Mouse (Mus musculus) kidney, postnatal 0 days (tissue): ENCODE data around the gene Ulk1. TPM values are rescaled to one million over a fixed set of nuclear protein-coding genes. Genes with fewer than 3 reads are reported as not detected.
A peak's percentile ranks its signal among the peaks of the same experiment; 100 is the strongest.

Experiments
- ATAC-seq: fragments of 200-750 bp; cut with Nextera tagmentation; replicated peaks from 2 replicates; pipeline ENCODE4 v1.8.0; 2017; ENCODE audit warnings: low read depth, moderate number of reproducible peaks, moderate TSS enrichment, moderate library complexity; ENCODE audit not compliant: low FRiP score
- DNase-seq: peaks from one replicate; pipeline ENCODE4 v3.0.0-alpha.2; 2016; ENCODE audit warnings: low spot score
- H3K27ac ChIP-seq: fragments of 300-500 bp; sonication (generic); 2 replicates; pipeline ENCODE4 v1.5.1; 2014; ENCODE audit warnings: mild to moderate bottlenecking
- H3K27me3 ChIP-seq: fragments of 300-500 bp; sonication (generic); 2 replicates; pipeline ENCODE4 v1.6.1; 2014; ENCODE audit warnings: low read length, mixed read lengths; ENCODE audit not compliant: insufficient read depth
- H3K36me3 ChIP-seq: fragments of 300-500 bp; sonication (generic); 2 replicates; pipeline ENCODE4 v1.6.1; 2014; ENCODE audit warnings: low read length, mixed read lengths; ENCODE audit not compliant: insufficient read depth
- H3K4me1 ChIP-seq: fragments of 300-500 bp; sonication (generic); replicated peaks from 2 replicates; pipeline ENCODE4 v1.6.1; 2014; ENCODE audit warnings: antibody characterized with exemption, low read length, mixed read lengths; ENCODE audit not compliant: insufficient read depth
- H3K4me2 ChIP-seq: fragments of 300-500 bp; sonication (generic); 2 replicates; pipeline ENCODE4 v1.6.1; 2014; ENCODE audit warnings: mild to moderate bottlenecking, low read length, moderate library complexity, mixed read lengths
- H3K4me3 ChIP-seq: fragments of 300-500 bp; sonication (generic); replicated peaks from 2 replicates; pipeline ENCODE4 v1.5.1; 2014; ENCODE audit warnings: low read depth, low read length
- H3K9ac ChIP-seq: fragments of 300-500 bp; sonication (generic); 2 replicates; pipeline ENCODE4 v1.6.1; 2014; ENCODE audit warnings: low read depth, low read length
- H3K9me3 ChIP-seq: fragments of 300-500 bp; sonication (generic); replicated peaks from 2 replicates; pipeline ENCODE4 v1.6.1; 2016; ENCODE audit warnings: low read length, inconsistent platforms, mixed read lengths
- CTCF ChIP-seq: IDR thresholded peaks from 2 replicates; pipeline ENCODE4 v1.5.1; 2016; ENCODE audit warnings: antibody characterized with exemption, low read depth, mild to moderate bottlenecking, moderate library complexity
- WGBS: fragments of 180-500 bp; shearing (Covaris S2); extraction: QIAGEN DNeasy Blood & Tissue Kit; methylation state at CpG from one replicate; pipeline ENCODE4 v1.1.7; 2014; 5-methylcytosine and 5-hydroxymethylcytosine counted together
- polyA plus RNA-seq: library from polyadenylated mRNA; unstranded; fragments of >200 nt; fragmentation: Nextera tagmentation; extraction: Ambion mirVana; gene quantifications from 2 replicates; pipeline ENCODE4 v1.2.1, GENCODE M21; 2015

The Ulk1 gene
- polyA plus RNA-seq, 1 experiment from 2014 or later: 12.2 TPM

DNA sequence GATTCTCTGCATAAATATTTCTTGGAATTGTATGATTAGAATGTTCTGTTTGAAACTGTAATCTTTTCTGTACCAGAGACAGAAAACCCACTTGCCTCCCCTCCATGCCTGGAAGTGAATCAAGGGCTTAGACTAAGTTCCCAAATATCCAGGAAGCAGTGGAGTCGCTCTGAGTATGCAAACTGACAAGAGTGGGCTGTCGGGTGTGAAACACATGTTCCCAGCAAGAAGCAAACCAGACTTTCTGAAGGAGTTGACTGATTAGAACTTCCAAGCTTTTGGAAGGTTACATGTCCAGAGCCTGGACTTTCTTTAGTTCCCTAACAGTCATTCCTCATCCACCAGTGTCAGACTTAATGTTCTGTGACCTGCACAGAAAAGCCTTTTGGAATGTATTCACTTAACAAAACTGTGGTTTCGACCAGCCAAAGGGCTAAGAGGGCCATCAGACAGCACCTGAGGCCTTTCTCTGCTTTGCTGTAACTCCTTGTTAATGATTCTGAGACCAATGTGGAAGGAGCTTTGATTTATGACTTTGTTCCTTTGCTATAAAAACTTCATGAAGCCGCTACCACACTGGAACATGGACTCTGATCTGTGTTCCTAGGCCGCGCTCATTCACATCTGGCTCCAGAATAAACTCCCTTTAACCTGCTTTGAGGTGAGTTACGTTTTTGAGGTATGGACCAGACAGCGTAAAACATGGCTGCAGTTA is 17.0 kb upstream of the Ulk1 start:
- H3K27me3 ChIP-seq: no peaks in the 10 kb centered on the region
- TF ChIP-seq CTCF: no peak
- ATAC-seq (peak; percentile 86), DNase-seq (peak; percentile 87)
- H3K4me2 ChIP-seq: no peak overlapping the region
- H3K9ac ChIP-seq: no peak overlapping the region
- peaks cover 3% of the 10 kb centered on the region; the same call in 1 of the 2 replicates for H3K4me1 ChIP-seq
- H3K9me3 ChIP-seq: no peaks in the 10 kb centered on the region
- H3K27ac ChIP-seq: peak overlapping the region; percentile 85
- WGBS: 31% methylated on average over 8 of the region's 8 CpGs
- H3K36me3 ChIP-seq: no peaks in the 10 kb centered on the region
- H3K4me3 ChIP-seq: no peak overlapping the region

DNA sequence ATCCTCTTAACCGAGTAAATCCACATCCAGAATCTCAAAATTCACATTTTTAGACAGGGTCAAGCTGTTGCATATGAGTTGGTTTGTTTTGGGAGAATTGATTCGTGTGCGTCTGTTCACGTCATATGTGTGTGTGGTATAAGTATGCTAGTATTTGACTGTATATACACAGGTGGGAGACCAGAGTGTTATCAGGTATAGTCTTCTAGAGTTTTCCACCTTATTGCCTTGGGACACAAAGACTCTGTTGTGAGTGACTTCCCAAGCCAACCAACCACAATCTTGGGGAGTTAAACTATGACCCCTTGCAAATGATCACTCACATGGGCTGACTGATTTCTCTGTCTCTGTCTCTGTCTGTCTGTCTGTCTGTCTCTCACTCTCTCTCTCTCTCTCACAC is 14.5 kb upstream of the Ulk1 start:
- H3K36me3 ChIP-seq: no peaks in the 10 kb centered on the region
- no peak overlapping the region for H3K4me2 ChIP-seq
- no peak overlapping the region for H3K27ac ChIP-seq
- H3K9ac ChIP-seq: no peak overlapping the region
- no peak for DNase-seq
- H3K9me3 ChIP-seq: no peaks in the 10 kb centered on the region
- ATAC-seq: no peak
- H3K27me3 ChIP-seq: no peaks in the 10 kb centered on the region
- WGBS: 83% methylated on average over 4 of the region's 4 CpGs
- H3K4me1 ChIP-seq: peaks cover 3% of the 10 kb centered on the region; the same call in 1 of the 2 replicates
- TF ChIP-seq CTCF: no peak
- no peak overlapping the region for H3K4me3 ChIP-seq

- Histone ChIP-seq H3K4me2 (peak overlapping the region; percentile 67), H3K4me3 (peak overlapping the region; percentile 75), H3K27me3 (no peaks in the 10 kb centered on the region), H3K36me3 (peaks cover 12% of the 10 kb centered on the region; the same call in 1 of the 2 replicates), H3K9me3 (no peaks in the 10 kb centered on the region), H3K27ac (peak overlapping the region; percentile 76), H3K4me1 (peaks cover 15% of the 10 kb centered on the region), H3K9ac (peak overlapping the region; percentile 89)
- WGBS: under 1% methylated on average over 27 of the region's 27 CpGs
- ATAC-seq: no peak
- no peak for TF ChIP-seq CTCF
- DNase-seq: peak; percentile 27
Measured at GRCm38 (mm10) chr5:110808821-110809666, 853 bp downstream of the Ulk1 start.

DNA sequence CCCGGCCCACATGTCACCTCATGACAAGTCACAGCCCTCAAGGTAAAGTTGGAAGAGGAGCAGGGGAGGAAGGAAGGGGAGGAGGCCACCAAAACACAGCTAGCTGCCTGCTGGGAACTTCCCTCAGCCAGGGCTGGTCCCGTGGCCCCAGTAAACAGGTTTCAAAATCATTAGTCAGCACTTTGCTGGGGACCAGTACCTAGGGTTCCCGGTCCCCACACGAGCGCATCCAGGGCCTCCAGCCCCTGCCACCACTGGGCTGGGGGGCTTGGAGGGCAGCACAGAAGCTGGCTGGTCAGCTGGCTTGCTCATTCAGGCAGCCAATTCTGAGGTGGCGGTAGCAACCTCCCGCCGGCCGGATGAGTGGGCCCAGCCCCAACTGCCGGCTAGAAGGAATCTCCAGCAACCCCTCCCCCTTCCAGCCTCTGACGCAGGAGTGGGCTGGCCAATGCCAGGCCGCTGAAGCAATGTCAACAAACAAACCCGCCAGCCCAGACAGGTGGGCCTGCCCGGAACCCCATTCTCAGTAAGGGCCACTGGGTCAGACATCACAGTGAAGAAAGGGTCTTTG is 1.8 kb downstream of the Ulk1 start:
- TF ChIP-seq CTCF: no peak
- Histone ChIP-seq H3K4me2 (peak overlapping the region; percentile 67), H3K9me3 (no peaks in the 10 kb centered on the region), H3K27ac (peak overlapping the region; percentile 76), H3K27me3 (no peaks in the 10 kb centered on the region), H3K4me1 (peaks cover 15% of the 10 kb centered on the region), H3K36me3 (peaks cover 12% of the 10 kb centered on the region; the same call in 1 of the 2 replicates), H3K4me3 (peak overlapping the region; percentile 75), H3K9ac (peak overlapping the region; percentile 89)
- DNase-seq (peak; percentile 95), ATAC-seq (peak; percentile 77)
- under 1% methylated on average over 14 of the region's 14 CpGs for WGBS

DNA sequence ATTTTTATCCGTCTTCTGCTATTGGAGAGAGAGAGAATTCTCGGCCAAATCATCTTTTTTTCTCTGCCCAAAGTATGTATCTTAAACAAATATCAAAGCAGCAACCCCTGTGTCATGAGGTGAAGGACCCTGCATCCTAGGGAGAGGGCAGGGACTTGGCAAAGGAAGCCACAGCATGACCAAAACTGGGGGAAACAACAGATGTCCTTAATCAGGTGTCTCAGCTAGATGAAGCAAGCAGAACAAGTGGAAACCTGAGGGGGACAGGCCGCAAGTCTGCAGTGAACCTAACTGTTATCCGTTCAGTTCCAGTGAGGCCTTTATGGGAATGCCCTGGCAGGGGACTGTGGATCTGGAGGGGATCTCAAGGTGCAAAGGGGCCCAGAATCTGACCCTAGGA is 2.4 kb downstream of the Ulk1 start:
- DNase-seq (no peak), ATAC-seq (no peak)
- Histone ChIP-seq H3K27ac (peak overlapping the region; percentile 76), H3K4me1 (peaks cover 15% of the 10 kb centered on the region), H3K4me2 (peak overlapping the region; percentile 67), H3K27me3 (no peaks in the 10 kb centered on the region), H3K9me3 (no peaks in the 10 kb centered on the region), H3K36me3 (peaks cover 15% of the 10 kb centered on the region; the same call in 1 of the 2 replicates), H3K9ac (peak overlapping the region; percentile 89), H3K4me3 (peak overlapping the region; percentile 75; the same call in 1 of the 2 replicates)
- WGBS: 78% methylated on average over 4 of the region's 4 CpGs
- TF ChIP-seq CTCF: no peak

DNA sequence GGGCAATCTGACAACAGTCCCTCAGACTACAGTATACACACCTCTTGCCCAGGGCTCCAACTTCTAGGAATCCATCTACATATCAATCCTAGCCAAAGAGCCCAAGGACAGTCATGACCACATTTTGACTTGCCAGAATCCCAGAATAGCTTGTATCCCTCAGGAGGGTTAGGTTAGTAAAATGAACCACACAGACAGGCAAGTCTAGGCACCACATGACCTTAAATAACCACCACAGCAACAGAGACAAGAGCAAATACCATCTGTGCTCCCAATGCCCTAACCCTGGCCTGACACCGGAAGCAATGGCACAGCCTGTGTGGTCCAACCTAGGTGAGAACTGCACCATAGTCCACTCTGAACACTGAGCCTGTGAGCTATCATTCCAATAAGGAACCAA is 3.2 kb downstream of the Ulk1 start:
- peaks cover 16% of the 10 kb centered on the region; the same call in 1 of the 2 replicates for H3K36me3 ChIP-seq

More for the DNA sequence above, 3.2 kb downstream of the Ulk1 start:
- no peak overlapping the region for H3K4me3 ChIP-seq
- no peak overlapping the region for H3K27ac ChIP-seq
- no peaks in the 10 kb centered on the region for H3K9me3 ChIP-seq
- no peak for ATAC-seq
- no peak overlapping the region for H3K4me2 ChIP-seq
- 87% methylated on average over 1 of the region's 1 CpGs for WGBS
- no peak overlapping the region for H3K9ac ChIP-seq
- H3K27me3 ChIP-seq: no peaks in the 10 kb centered on the region
- DNase-seq: no peak
- peaks cover 15% of the 10 kb centered on the region for H3K4me1 ChIP-seq
- TF ChIP-seq CTCF: no peak
